Mouse (Mus musculus): Measurements from ENCODE around the gene Ttc3.

Ttc3 gene

DNA sequence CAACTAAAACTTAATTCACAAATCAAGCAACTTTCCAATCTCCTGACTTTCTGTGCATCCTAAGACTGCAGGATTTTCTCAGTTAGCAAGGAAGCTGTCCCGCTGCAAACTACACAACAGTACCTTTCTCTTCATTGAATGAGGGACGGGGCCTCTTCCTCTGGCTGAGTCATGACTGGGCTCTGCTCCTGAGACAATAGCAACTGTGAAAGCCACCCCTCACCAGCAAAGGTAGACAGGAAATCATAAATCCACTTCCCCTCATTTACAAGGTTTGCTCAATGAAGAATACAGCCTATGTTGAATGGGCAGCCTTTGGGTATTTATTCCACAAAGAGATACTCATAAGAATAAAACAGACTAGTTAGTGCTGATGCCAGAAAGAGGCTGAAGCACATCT, 139.6 kb downstream of the Ttc3 start:
- DNase-seq, result peak; percentile 28

DNA sequence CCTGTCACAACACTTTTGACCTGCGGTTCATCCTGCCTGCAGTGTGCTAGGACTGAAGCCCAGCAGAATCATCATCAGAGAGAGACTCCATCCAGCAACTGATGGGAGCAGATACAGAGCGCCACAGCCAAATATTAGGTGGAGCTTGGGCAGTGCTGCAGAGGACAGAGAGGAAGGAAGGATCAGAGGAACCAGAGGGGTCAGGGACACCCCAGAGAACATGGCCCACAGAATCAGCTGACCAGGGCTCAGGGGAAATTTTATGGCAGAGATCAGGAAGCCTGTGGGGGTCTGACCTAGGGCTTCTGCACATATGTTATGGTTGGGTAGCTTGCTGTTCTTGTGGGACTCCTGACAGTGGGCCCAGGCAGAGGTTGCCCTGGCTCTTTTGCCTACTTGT, 147.2 kb downstream of the Ttc3 start:
- DNase-seq, result no peak
